Mouse (Mus musculus) CD8-positive naive resting alpha-beta T cell, adult 2 months (primary cell): Measurements from ENCODE around the gene Tmem116.

ENCODE experiments used
- DNase-seq, 2 experiments: peaks; one replicate each; pipeline ENCODE4 v3.0.0; 2022; ENCODE audit warnings: low read depth in 2 of 2, low spot score in 2 of 2

Tmem116 gene

GRCm38 (mm10) chr5:121536921-121537555, 85.3 kb downstream of the Tmem116 start:
- no peak for DNase-seq

DNA sequence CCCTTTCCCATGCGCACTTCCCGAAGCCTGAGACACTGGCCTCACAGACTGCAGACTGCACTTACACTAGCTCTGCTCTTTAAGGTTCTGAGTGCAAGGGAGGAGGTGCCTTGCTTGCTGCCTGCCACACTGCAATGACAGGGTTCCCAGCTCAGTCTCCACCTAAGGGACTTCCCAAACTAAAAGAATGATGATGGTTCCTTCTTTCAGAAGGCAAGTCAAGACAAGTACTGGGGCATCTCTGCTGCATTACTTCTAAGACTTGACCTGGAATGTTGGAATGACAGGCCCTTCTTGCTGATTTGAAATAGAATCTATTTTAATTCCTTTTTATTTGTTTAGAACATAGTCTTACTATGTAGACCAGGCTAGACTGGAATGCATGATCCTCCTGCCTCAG, 85.9 kb downstream of the Tmem116 start:
- DNase-seq = no peak

DNA sequence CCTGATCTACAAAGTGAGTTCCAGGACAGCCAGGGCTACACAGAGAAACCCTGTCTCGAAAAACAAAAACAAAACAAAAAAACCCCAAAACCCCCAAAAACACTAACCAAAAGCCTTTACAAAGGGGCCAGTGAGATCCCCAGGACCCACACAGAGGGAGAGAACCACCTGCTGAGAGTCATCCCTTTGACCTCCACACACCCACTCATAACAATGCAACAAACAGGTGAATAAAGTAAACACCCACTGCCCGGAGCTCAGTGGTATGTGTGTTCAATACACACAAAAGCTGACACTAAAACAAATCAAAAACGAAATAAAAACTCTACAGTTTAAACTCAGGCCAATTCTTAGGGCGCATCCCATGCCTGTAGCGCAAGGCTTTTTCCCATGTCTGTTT, 88.4 kb downstream of the Tmem116 start:
- DNase-seq = no peak

GRCm38 (mm10) chr5:121541235-121541634, 89.5 kb downstream of the Tmem116 start:
- no peak for DNase-seq

GRCm38 (mm10) chr5:121543370-121543769, 91.7 kb downstream of the Tmem116 start:
- DNase-seq = no peak

GRCm38 (mm10) chr5:121544910-121545792, 93.5 kb downstream of the Tmem116 start, which contains the start of the genes Adam1a and Gm42878:
Gene Adam1a, minus strand, starts transcription at chr5:121545482.
Gene Gm42878, minus strand, starts transcription at chr5:121545482.
- DNase-seq = peak; percentile 44 to 45

DNA sequence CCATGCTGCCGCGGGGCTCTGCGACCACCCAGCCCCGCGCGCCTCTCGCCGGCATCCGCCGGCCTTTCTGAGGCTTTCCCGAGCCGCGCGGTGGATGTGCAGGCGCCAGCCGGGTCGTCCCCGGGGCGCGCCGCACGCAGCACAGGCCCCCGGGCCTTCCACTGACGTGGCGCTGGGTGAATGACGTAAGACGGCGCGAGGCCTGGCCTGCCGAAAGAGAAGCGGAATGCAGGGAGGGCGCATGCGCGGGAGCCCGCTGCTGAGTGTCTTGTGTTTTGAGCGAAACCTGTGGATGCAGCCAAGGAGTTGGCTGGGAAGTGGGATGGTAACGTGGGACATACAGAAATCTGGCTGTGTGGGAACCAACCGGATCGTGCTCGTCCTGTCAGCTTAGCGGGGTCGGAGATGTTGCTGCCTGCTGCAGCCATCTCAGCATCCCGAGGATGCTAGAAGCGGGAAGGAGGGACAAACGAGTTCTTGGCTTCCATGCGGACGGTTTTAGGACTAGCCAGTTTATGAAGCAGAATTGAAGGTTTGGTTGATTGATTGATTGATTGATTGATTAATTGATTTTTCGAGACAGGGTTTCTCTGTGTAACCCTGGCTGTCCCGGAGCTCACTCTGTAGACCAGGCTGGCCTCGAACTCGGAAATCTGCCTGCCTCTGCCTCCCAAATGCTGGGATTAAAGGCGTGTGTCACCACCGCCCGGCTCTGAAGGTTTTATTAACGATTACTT, 94.3 kb downstream of the Tmem116 start, which contains the start of gene Mapkapk5:
TSS of gene Mapkapk5 (minus strand) at position 113 of the 737 bp plus-strand sequence.
- DNase-seq = peak; percentile 96 to 98

GRCm38 (mm10) chr5:121546530-121546895, 94.8 kb downstream of the Tmem116 start:
- peak; percentile 14 to 30 for DNase-seq

- DNase-seq = no peak
Observed at GRCm38 (mm10) chr5:121547084-121547483, 95.4 kb downstream of the Tmem116 start.

GRCm38 (mm10) chr5:121549196-121549595, 97.5 kb downstream of the Tmem116 start:
- no peak for DNase-seq

GRCm38 (mm10) chr5:121562436-121562835, 110.7 kb downstream of the Tmem116 start:
- no peak for DNase-seq

DNA sequence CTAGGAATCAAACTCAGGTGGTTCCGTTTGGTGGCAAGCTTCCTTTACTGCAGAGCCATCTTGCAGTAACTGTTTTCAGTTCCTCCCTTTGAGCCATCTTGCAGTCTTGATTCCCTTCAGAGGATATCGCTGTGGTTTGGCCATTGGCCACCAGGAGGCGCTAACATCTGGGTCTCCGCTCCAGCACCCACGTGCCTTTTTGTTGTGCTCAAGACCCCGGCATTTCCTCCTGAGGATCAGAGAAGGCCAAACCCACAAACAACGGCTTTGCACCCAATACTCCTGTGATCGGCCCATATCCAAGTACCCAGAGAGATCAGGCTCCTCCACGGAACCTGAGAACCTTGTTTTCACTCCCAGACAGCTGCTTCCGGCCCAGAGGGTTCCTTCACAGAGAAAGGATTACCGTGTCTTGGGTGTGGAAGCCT, 112.8 kb downstream of the Tmem116 start:
- DNase-seq = peak; percentile 87 to 93

DNA sequence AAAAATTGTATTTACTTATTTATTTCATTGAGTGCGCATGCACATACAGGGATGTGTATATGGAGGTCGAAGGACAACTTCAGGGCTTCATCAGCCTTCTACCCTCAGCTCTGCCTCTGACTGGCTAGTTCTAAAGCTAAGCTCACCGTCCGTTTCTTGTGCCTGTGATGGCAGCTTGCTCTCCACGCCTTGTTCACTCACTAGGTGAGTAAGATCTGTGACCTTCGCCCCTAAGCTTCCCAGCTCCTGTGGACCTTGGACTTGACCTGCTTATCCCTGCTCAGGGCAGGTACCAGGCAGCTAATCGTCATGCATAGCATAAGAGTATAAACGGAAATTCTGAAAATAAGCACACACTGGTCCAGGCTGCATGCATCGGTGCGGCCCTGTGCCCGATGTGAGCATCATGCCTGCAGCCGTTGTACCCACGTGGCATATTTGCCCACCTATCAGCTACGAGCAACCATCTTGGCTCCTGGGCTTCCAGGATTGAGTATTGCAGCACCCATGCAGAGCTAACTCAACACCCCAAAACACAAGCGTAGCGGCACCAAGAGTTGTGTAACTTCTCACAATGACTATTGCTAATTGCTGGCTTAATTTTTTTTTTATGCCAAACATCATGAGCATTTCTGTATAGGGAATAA, 114.5 kb downstream of the Tmem116 start:
- DNase-seq = no peak

- DNase-seq = no peak
Observed at GRCm38 (mm10) chr5:121569881-121570420, 118.3 kb downstream of the Tmem116 start.

GRCm38 (mm10) chr5:121570787-121571186, 119.1 kb downstream of the Tmem116 start:
- DNase-seq = no peak
